9 mouse cellular contexts compared by ENCODE assay signal in genomic region chr4:128913794-128914193, GRCm38 (mm10). TPM values are rescaled to one million over a fixed set of nuclear protein-coding genes. Genes with fewer than 3 reads are reported as not detected.
DNase-seq lines count a peak whose midpoint lies in the region; ATAC-seq lines count a peak whose summit lies in the region.
"Had no signal": no experiment of that assay in that cellular context is flagged by ENCODE, and none has a peak within 500 bp of the region (broad histone marks: within the 10 kb centered on the region; RNA-seq: fewer than 3 reads in every experiment).

No protein-coding gene starts in this region.

- no peak overlapping the region for H3K4me2 ChIP-seq in forebrain, embryonic 11.5 days (ENCODE audit: low read depth, low read length, severe bottlenecking)
- H3K4me2 ChIP-seq in midbrain, embryonic 11.5 days: no peak overlapping the region

- H3K4me1 ChIP-seq in forebrain, embryonic 10.5 days: peaks cover 10% of the 10 kb centered on the region
- H3K4me1 ChIP-seq in forebrain, embryonic 11.5 days (replicated peaks; ENCODE audit: control insufficient read depth, insufficient read depth, low read length): 0 out of 2 replicates have a peak, but pooled peaks cover under 1% of the 10 kb centered on the region
- peaks cover 3% of the 10 kb centered on the region; the same call in 1 of the 2 replicates for H3K4me1 ChIP-seq in midbrain, embryonic 10.5 days
- no peaks in the 10 kb centered on the region for H3K4me1 ChIP-seq in midbrain, embryonic 11.5 days (ENCODE audit: control insufficient read depth, insufficient read depth, low read length)

- no peak for ATAC-seq in forebrain, embryonic 11.5 days (replicated peaks; ENCODE audit: low FRiP score)
- no peak for ATAC-seq in midbrain, embryonic 11.5 days (ENCODE audit: low FRiP score)

- H3K36me3 ChIP-seq in forebrain, embryonic 10.5 days (replicated peaks): peaks cover 19% of the 10 kb centered on the region
- no peaks in the 10 kb centered on the region for H3K36me3 ChIP-seq in forebrain, embryonic 11.5 days (ENCODE audit: control insufficient read depth, insufficient read depth, low read length)
- 0 out of 2 replicates have a peak, but pooled peaks cover 11% of the 10 kb centered on the region for H3K36me3 ChIP-seq in midbrain, embryonic 10.5 days
- H3K36me3 ChIP-seq in midbrain, embryonic 11.5 days (ENCODE audit: control insufficient read depth, insufficient read depth, low read length): no peaks in the 10 kb centered on the region

- no peak overlapping the region for H3K9ac ChIP-seq in forebrain, embryonic 11.5 days (ENCODE audit: low read length)
- no peak overlapping the region for H3K9ac ChIP-seq in midbrain, embryonic 11.5 days (ENCODE audit: low read length)

- H3K4me3 ChIP-seq in forebrain, embryonic 10.5 days: no peak overlapping the region
- no peak overlapping the region for H3K4me3 ChIP-seq in forebrain, embryonic 11.5 days (ENCODE audit: low read depth, low read length)
- no peak overlapping the region for H3K4me3 ChIP-seq in midbrain, embryonic 10.5 days
- no peak overlapping the region for H3K4me3 ChIP-seq in midbrain, embryonic 11.5 days (ENCODE audit: low read depth, low read length)

- WGBS in forebrain, embryonic 10.5 days: 22% methylated on average over 4 of the region's 4 CpGs
- 23% methylated on average over 4 of the region's 4 CpGs for WGBS in forebrain, embryonic 11.5 days
- 21% methylated on average over 4 of the region's 4 CpGs for WGBS in midbrain, embryonic 10.5 days
- 27% methylated on average over 4 of the region's 4 CpGs for WGBS in midbrain, embryonic 11.5 days

- no peaks in the 10 kb centered on the region for H3K27me3 ChIP-seq in forebrain, embryonic 10.5 days (ENCODE audit: poor library complexity, severe bottlenecking)
- no peaks in the 10 kb centered on the region for H3K27me3 ChIP-seq in forebrain, embryonic 11.5 days (ENCODE audit: control insufficient read depth, insufficient read depth, low read length)
- no peaks in the 10 kb centered on the region; the same call in 1 of the 2 replicates for H3K27me3 ChIP-seq in midbrain, embryonic 10.5 days (ENCODE audit: low read depth, poor library complexity, severe bottlenecking)
- no peaks in the 10 kb centered on the region for H3K27me3 ChIP-seq in midbrain, embryonic 11.5 days (ENCODE audit: control insufficient read depth, insufficient read depth, low read length)

- peak; percentile 22 for DNase-seq in forebrain, embryonic 10.5 days (ENCODE audit: extremely low spot score, low spot score)
- no peak for DNase-seq in forebrain, embryonic 11.5 days (ENCODE audit: low spot score)
- DNase-seq in midbrain, embryonic 10.5 days (ENCODE audit: low spot score): peak; percentile 47
- no peak for DNase-seq in midbrain, embryonic 11.5 days (ENCODE audit: low spot score, missing footprints)
- DNase-seq in embryo, embryonic 11.5 days (ENCODE audit: low read depth, low spot score): peak; percentile 46
- peak; percentile 33 for DNase-seq in retina, postnatal 1 day
- DNase-seq in urinary bladder, postnatal 25 days (ENCODE audit: low spot score): no peak
- no peak for DNase-seq in layer of hippocampus, adult 8-10 months (ENCODE audit: low spot score in 2 of 2)
- DNase-seq: gastrocnemius, postnatal 14 days had no signal

- no peaks in the 10 kb centered on the region for H3K9me3 ChIP-seq in forebrain, embryonic 10.5 days
- H3K9me3 ChIP-seq in forebrain, embryonic 11.5 days (ENCODE audit: control insufficient read depth, low read length): no peaks in the 10 kb centered on the region
- no peaks in the 10 kb centered on the region for H3K9me3 ChIP-seq in midbrain, embryonic 10.5 days (replicated peaks)
- H3K9me3 ChIP-seq in midbrain, embryonic 11.5 days (ENCODE audit: control insufficient read depth, low read length): no peaks in the 10 kb centered on the region

- H3K27ac ChIP-seq in forebrain, embryonic 10.5 days: no peak overlapping the region
- H3K27ac ChIP-seq in forebrain, embryonic 11.5 days (ENCODE audit: low read depth, low read length): no peak overlapping the region
- no peak overlapping the region for H3K27ac ChIP-seq in midbrain, embryonic 10.5 days (replicated peaks)
- no peak overlapping the region for H3K27ac ChIP-seq in midbrain, embryonic 11.5 days (ENCODE audit: low read depth, low read length)

RNA-seq across cellular contexts. Expression of gene Trim62, which starts 30.4 kb away (rescaled TPM):
- polyA plus RNA-seq in forebrain, embryonic 10.5 days (2016; fragmentation: Nextera tagmentation; extraction: Ambion mirVana): 6.8 and 7.4 TPM in 2 replicates
- polyA plus RNA-seq in forebrain, embryonic 11.5 days (2014; fragmentation: Nextera tagmentation; extraction: Ambion mirVana): 9.4 and 11.0 TPM in 2 replicates
- 7.6 and 10.0 TPM in 2 replicates for polyA plus RNA-seq in midbrain, embryonic 10.5 days (2016; fragmentation: Nextera tagmentation; extraction: Ambion mirVana)
- polyA plus RNA-seq in midbrain, embryonic 11.5 days (2014; fragmentation: Nextera tagmentation; extraction: Ambion mirVana): 8.3 and 10.3 TPM in 2 replicates
- total RNA-seq in layer of hippocampus, adult 8-10 months (2022): 10 to 100 TPM; 14.2 to 17.7 (median 16.5) TPM

RNA-seq across cellular contexts. Expression of gene Azin2, which starts 48.4 kb away (rescaled TPM):
- polyA plus RNA-seq in forebrain, embryonic 10.5 days (2016; fragmentation: Nextera tagmentation; extraction: Ambion mirVana): 10.5 and 12.0 TPM in 2 replicates
- 11.5 TPM in 2 replicates for polyA plus RNA-seq in forebrain, embryonic 11.5 days (2014; fragmentation: Nextera tagmentation; extraction: Ambion mirVana)
- 11.1 and 14.9 TPM in 2 replicates for polyA plus RNA-seq in midbrain, embryonic 10.5 days (2016; fragmentation: Nextera tagmentation; extraction: Ambion mirVana)
- polyA plus RNA-seq in midbrain, embryonic 11.5 days (2014; fragmentation: Nextera tagmentation; extraction: Ambion mirVana): 11.5 and 14.4 TPM in 2 replicates
- total RNA-seq in layer of hippocampus, adult 8-10 months (2022): 10 to 100 TPM; 38.0 to 45.0 (median 43.4) TPM

Comparison
In these comparisons a context has a peak if more than half of its experiments do, and no peak if none do; other contexts are left out.
1. DNase-seq: peak in forebrain, embryonic 10.5 days (single experiment), midbrain, embryonic 10.5 days (single experiment), embryo, embryonic 11.5 days (single experiment) and retina, postnatal 1 day (single experiment); none in forebrain, embryonic 11.5 days (single experiment), midbrain, embryonic 11.5 days (single experiment), urinary bladder, postnatal 25 days (single experiment) and layer of hippocampus, adult 8-10 months (0 of 2).